Mouse (Mus musculus) bone marrow, adult 2 months (tissue): ENCODE results near the gene Gm5134.

Source experiments
- CTCF ChIP-seq: fragments of 200-500 bp; IDR thresholded peaks from 2 replicates; pipeline ENCODE4 v1.5.1; 2011; ENCODE audit warnings: low read length, control low read depth; ENCODE audit not compliant: control insufficient read depth, insufficient read depth
- POLR2A ChIP-seq: fragments of 200-500 bp; IDR thresholded peaks from 2 replicates; pipeline ENCODE4 v1.6.1; 2011; ENCODE audit warnings: low read depth, mild to moderate bottlenecking, control low read depth, low read length, borderline replicate concordance; ENCODE audit not compliant: control insufficient read depth

GRCm38 (mm10) chr10:75934991-75935390, 19.3 kb upstream of the Gm5134 start:
- TF ChIP-seq CTCF (no peak), POLR2A (no peak)
